Mouse (Mus musculus) limb, embryonic 12.5 days (tissue): Measurements from ENCODE around the gene Gm19345. TPM values are rescaled to one million over a fixed set of nuclear protein-coding genes. Genes with fewer than 3 reads are reported as not detected.
A peak's percentile ranks its signal among the peaks of the same experiment; 100 is the strongest.

Experiments
- ATAC-seq: fragments of 200-750 bp; cut with Nextera tagmentation; 2 replicates; pipeline ENCODE4 v1.8.0; 2017; ENCODE audit warnings: low read depth, moderate TSS enrichment; ENCODE audit not compliant: insufficient number of reproducible peaks, insufficient read depth, low FRiP score, low TSS enrichment
- H3K27ac ChIP-seq: fragments of 300-500 bp; sonication (generic); 2 replicates; pipeline ENCODE4 v1.5.1; 2016; ENCODE audit warnings: mild to moderate bottlenecking, moderate library complexity
- H3K27me3 ChIP-seq: fragments of 300-500 bp; sonication (generic); 2 replicates; pipeline ENCODE4 v1.6.1; 2016; ENCODE audit warnings: mild to moderate bottlenecking, moderate library complexity
- H3K36me3 ChIP-seq: fragments of 300-500 bp; sonication (generic); 2 replicates; pipeline ENCODE4 v1.6.1; 2016; ENCODE audit warnings: mild to moderate bottlenecking, moderate library complexity
- H3K4me1 ChIP-seq: fragments of 300-500 bp; sonication (generic); replicated peaks from 2 replicates; pipeline ENCODE4 v1.6.1; 2016
- H3K4me2 ChIP-seq: fragments of 300-500 bp; sonication (generic); 2 replicates; pipeline ENCODE4 v1.6.1; 2016; ENCODE audit warnings: mild to moderate bottlenecking, moderate library complexity
- H3K4me3 ChIP-seq: fragments of 300-500 bp; sonication (generic); replicated peaks from 2 replicates; pipeline ENCODE4 v1.5.1; 2016; ENCODE audit warnings: mild to moderate bottlenecking
- H3K9ac ChIP-seq: fragments of 300-500 bp; sonication (generic); replicated peaks from 2 replicates; pipeline ENCODE4 v1.6.1; 2016; ENCODE audit warnings: mild to moderate bottlenecking, moderate library complexity
- H3K9me3 ChIP-seq: fragments of 300-500 bp; sonication (generic); 2 replicates; pipeline ENCODE4 v1.6.1; 2016; ENCODE audit warnings: mild to moderate bottlenecking, moderate library complexity
- WGBS: fragments of 180-500 bp; shearing (Covaris S2); methylation state at CpG from one replicate; pipeline ENCODE4 v1.1.7; 2016; 5-methylcytosine and 5-hydroxymethylcytosine counted together
- polyA plus RNA-seq: library from polyadenylated mRNA; unstranded; fragments of >200 nt; fragmentation: Nextera tagmentation; extraction: Ambion mirVana; gene quantifications from 2 replicates; pipeline ENCODE4 v1.2.1, GENCODE M21; 2016

The Gm19345 gene
- polyA plus RNA-seq = 0.43 TPM in 1 of 2 replicates, not detected in the other

GRCm38 (mm10) chr7:19851858-19852570, at the start of gene Gm19345:
Gm19345 (plus strand) TSS chr7:19852003.
- 3% methylated on average over 33 of the region's 33 CpGs for WGBS
- H3K9ac ChIP-seq = no peak within 1 kb of the TSS
- no peaks in the 10 kb centered on the region for H3K9me3 ChIP-seq
- ATAC-seq = peak; percentile 80
- peak within 1 kb of the TSS; percentile 53 for H3K4me2 ChIP-seq
- H3K4me1 ChIP-seq = peaks cover 6% of the 10 kb centered on the region
- H3K27me3 ChIP-seq = peaks cover 59% of the 10 kb centered on the region
- H3K27ac ChIP-seq = no peak within 1 kb of the TSS
- no peaks in the 10 kb centered on the region for H3K36me3 ChIP-seq
- H3K4me3 ChIP-seq = peak within 1 kb of the TSS; percentile 28

GRCm38 (mm10) chr7:19802995-19803394, 48.8 kb upstream of the Gm19345 start:
- H3K4me1 ChIP-seq = no peaks in the 10 kb centered on the region
- whole genome bisulfite sequencing = 21% methylated on average over 7 of the region's 7 CpGs
- H3K27me3 ChIP-seq = peaks cover 11% of the 10 kb centered on the region
- H3K9ac ChIP-seq = no peak overlapping the region
- no peak overlapping the region for H3K4me2 ChIP-seq
- peaks cover 5% of the 10 kb centered on the region; the same call in 1 of the 2 replicates for H3K9me3 ChIP-seq
- no peak overlapping the region for H3K27ac ChIP-seq
- H3K4me3 ChIP-seq = no peak overlapping the region
- H3K36me3 ChIP-seq = no peaks in the 10 kb centered on the region
- ATAC-seq = no peak

GRCm38 (mm10) chr7:19806356-19806969, 45.3 kb upstream of the Gm19345 start:
- Histone ChIP-seq H3K36me3 (no peaks in the 10 kb centered on the region), H3K9me3 (peaks cover 5% of the 10 kb centered on the region; the same call in 1 of the 2 replicates), H3K4me3 (no peak overlapping the region), H3K9ac (no peak overlapping the region), H3K27me3 (peaks cover 43% of the 10 kb centered on the region), H3K4me2 (no peak overlapping the region), H3K27ac (no peak overlapping the region), H3K4me1 (peaks cover 9% of the 10 kb centered on the region; the same call in 1 of the 2 replicates)
- 84% methylated on average over 8 of the region's 8 CpGs for WGBS
- no peak for ATAC-seq

DNA sequence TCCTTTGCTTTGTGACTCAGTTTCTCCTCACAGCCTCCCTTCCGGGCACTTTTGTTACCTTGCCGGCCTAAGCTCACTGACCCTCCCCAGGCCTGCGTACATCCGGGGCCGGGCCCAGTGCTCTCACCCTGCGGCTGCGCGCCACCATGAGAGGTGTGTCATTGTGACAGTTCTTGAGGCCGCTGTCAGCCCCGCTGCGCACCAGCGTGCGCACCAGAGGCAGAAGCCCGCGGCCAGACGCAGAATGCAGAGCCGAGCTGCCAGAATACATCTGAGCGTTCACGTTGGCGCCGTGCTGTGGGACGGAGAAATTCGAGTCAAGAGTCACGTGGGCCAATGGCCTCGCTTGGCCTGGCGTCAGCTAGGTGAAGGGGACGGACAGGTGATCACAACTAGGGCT, 42.4 kb upstream of the Gm19345 start:
- Histone ChIP-seq H3K4me2 (peak overlapping the region; percentile 50), H3K9me3 (peaks cover 5% of the 10 kb centered on the region; the same call in 1 of the 2 replicates), H3K4me1 (peaks cover 9% of the 10 kb centered on the region; the same call in 1 of the 2 replicates), H3K27me3 (peaks cover 60% of the 10 kb centered on the region), H3K36me3 (no peaks in the 10 kb centered on the region), H3K27ac (no peak overlapping the region), H3K4me3 (peak overlapping the region; percentile 29), H3K9ac (no peak overlapping the region; the same call in 1 of the 2 replicates)
- 1% methylated on average over 27 of the region's 27 CpGs for WGBS
- ATAC-seq = 0 out of 2 replicates have a peak, but pooled peaks have one; percentile 9

GRCm38 (mm10) chr7:19811114-19811513, 40.7 kb upstream of the Gm19345 start:
- H3K27ac ChIP-seq = no peak overlapping the region
- 4% methylated on average over 22 of the region's 22 CpGs for WGBS
- ATAC-seq = peak; percentile 33; the same call in 1 of the 2 replicates
- H3K9ac ChIP-seq = no peak overlapping the region
- peak overlapping the region; percentile 14 for H3K4me3 ChIP-seq
- H3K36me3 ChIP-seq = no peaks in the 10 kb centered on the region
- peak overlapping the region; percentile 45 for H3K4me2 ChIP-seq
- H3K27me3 ChIP-seq = peaks cover 69% of the 10 kb centered on the region
- H3K4me1 ChIP-seq = peaks cover 16% of the 10 kb centered on the region
- 0 out of 2 replicates have a peak, but pooled peaks cover 3% of the 10 kb centered on the region for H3K9me3 ChIP-seq

GRCm38 (mm10) chr7:19813161-19813560, 38.6 kb upstream of the Gm19345 start:
- no peak for ATAC-seq
- 0 out of 2 replicates have a peak, but pooled peaks cover 3% of the 10 kb centered on the region for H3K9me3 ChIP-seq
- H3K9ac ChIP-seq = no peak overlapping the region
- peaks cover 33% of the 10 kb centered on the region for H3K4me1 ChIP-seq
- no peaks in the 10 kb centered on the region for H3K36me3 ChIP-seq
- 85% methylated on average over 4 of the region's 4 CpGs for WGBS
- no peak overlapping the region for H3K4me2 ChIP-seq
- no peak overlapping the region for H3K27ac ChIP-seq
- H3K4me3 ChIP-seq = no peak overlapping the region
- H3K27me3 ChIP-seq = peaks cover 74% of the 10 kb centered on the region

- H3K4me2 ChIP-seq = no peak overlapping the region
- H3K27ac ChIP-seq = no peak overlapping the region
- peaks cover 72% of the 10 kb centered on the region for H3K27me3 ChIP-seq
- no peak for ATAC-seq
- no peak overlapping the region for H3K9ac ChIP-seq
- 82% methylated on average over 6 of the region's 6 CpGs for WGBS
- no peaks in the 10 kb centered on the region for H3K36me3 ChIP-seq
- 0 out of 2 replicates have a peak, but pooled peaks cover 3% of the 10 kb centered on the region for H3K9me3 ChIP-seq
- no peak overlapping the region for H3K4me3 ChIP-seq
- H3K4me1 ChIP-seq = peaks cover 33% of the 10 kb centered on the region
Observed at GRCm38 (mm10) chr7:19813579-19814122, 38.2 kb upstream of the Gm19345 start.

GRCm38 (mm10) chr7:19815296-19816223, 36.2 kb upstream of the Gm19345 start:
- Histone ChIP-seq H3K4me1 (peaks cover 30% of the 10 kb centered on the region), H3K36me3 (no peaks in the 10 kb centered on the region), H3K9me3 (0 out of 2 replicates have a peak, but pooled peaks cover 3% of the 10 kb centered on the region), H3K27ac (no peak overlapping the region), H3K4me2 (peak overlapping the region; percentile 74), H3K4me3 (peak overlapping the region; percentile 38), H3K9ac (peak overlapping the region; percentile 31), H3K27me3 (peaks cover 65% of the 10 kb centered on the region)
- ATAC-seq = peak; percentile 22; the same call in 1 of the 2 replicates
- 33% methylated on average over 17 of the region's 17 CpGs for WGBS

DNA sequence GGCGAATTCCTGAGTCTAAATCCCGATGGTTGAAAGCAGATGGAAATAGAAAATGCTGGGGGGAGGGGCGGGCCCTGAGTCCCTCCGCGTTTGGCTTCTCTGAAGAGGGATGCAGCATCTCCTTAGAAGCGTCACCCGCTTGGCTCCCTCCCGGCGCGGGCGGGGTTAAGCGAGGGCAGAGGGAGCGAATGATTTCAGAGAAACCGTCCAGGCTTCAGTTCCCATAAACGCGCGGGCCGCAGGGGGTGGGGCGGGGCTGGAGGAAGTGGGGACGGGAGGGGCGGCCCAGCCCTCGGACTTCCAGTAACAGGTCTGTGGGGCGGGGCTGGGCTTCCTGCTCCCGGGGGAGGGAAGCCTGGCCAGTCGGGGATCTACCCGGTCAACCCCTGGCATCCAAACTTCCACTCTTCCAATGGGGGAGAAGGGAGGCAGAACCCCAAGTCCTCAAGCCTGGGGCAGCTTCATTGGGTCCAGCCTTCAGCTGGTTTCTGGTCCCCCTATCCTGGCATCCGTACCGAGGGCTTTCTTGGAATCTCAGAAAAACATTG, 35.5 kb upstream of the Gm19345 start:
- ATAC-seq = no peak
- no peaks in the 10 kb centered on the region for H3K36me3 ChIP-seq
- peaks cover 25% of the 10 kb centered on the region for H3K4me1 ChIP-seq
- H3K4me2 ChIP-seq = peak overlapping the region; percentile 74
- peak overlapping the region; percentile 31 for H3K9ac ChIP-seq
- no peak overlapping the region; the same call in 1 of the 2 replicates for H3K27ac ChIP-seq
- H3K27me3 ChIP-seq = peaks cover 65% of the 10 kb centered on the region
- WGBS = under 1% methylated on average over 27 of the region's 28 CpGs
- peak overlapping the region; percentile 38 for H3K4me3 ChIP-seq
- 0 out of 2 replicates have a peak, but pooled peaks cover 7% of the 10 kb centered on the region for H3K9me3 ChIP-seq
